Mouse (Mus musculus) urinary bladder, postnatal 14 days (tissue): ENCODE data around the gene Ptprn.
"Not testable (repeated sequence)": the region's sequence is repeated elsewhere in the genome, so short reads cannot be mapped to it uniquely, and the experiment has no call there.

ENCODE experiments used
- DNase-seq: peaks from one replicate; pipeline ENCODE4 v3.0.0; 2021; ENCODE audit warnings: low spot score

Gene Ptprn

DNA sequence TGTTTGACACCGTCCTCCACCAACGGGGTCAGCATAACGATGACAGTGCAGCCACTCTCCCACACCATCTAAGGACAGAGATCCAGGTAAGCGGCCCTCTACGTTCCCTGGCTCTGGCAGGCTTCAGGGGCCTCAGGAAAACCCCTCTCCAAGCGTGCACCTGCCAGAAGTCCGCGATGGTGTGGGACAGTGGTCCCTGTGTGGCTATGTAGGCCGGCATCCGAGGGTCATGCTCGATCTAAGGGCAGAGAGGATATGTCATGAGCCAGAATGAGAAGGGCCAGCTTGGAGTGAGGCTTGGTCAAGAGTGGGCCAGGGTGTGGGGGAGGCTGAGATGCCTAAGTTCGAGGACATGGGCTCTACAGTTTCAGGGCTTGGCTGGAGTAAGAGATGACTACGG is 12.0 kb downstream of the Ptprn start:
- no peak for DNase-seq

DNA sequence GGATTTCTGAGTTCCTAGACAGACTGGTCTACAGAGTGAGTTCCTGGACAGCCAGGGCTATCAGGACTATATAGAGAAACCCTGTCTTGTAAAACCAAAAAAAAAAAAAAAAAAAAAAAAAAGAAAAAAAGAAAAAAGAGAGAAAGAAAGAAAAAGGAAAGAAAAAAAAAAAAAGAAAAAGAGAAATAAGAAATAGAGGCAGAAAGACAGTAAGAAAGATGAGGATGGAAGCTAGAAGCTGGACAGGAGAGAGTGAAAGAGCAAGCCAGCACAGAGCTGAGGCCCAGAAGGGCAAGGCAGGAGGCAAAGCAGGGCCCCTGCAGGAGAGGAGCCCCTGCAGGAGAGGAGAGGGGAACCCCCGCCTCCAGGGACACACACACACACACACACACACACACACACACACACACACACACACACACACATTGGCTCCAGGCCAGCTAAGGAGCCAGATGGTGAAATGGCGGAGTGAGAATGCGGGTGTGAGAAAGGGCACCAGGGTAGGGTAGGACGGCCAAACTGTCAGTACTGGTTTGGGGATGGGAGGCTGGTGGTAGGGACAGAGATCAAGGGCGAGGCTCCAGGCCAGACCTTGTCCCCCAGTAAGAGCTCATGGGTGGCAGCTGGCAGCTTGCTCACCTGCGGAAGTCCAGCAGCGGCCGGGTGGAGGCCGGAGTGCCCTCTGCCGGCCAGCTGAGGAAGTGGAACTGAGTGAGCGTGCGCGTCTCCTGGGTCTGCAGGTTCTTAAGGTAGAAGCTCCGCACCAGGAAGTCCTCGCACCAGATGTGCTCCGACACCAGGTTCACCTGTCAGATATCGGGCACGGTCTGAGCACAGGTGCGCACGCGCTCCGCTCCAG is 13.0 kb downstream of the Ptprn start:
- DNase-seq: peak; percentile 82

DNA sequence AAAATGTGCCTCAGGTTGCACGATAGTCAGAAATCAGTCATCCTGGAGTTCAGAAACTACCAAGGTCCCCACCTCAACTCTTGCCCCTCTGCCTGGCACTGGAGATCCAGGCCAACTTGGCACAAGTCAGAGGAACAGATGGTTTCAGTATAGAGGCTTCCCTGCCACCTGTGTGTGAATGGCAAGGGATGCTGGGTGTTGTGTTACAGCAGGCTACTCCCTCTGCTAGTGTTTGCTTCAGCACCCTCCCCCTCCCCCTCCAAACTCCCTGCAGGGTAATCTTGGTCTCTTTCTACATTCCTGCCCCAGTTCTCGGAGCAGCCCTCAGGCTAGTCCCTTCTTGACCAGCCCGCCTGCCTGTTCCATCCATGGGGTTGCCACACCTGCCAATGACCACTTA is 13.8 kb downstream of the Ptprn start:
- DNase-seq: no peak

DNA sequence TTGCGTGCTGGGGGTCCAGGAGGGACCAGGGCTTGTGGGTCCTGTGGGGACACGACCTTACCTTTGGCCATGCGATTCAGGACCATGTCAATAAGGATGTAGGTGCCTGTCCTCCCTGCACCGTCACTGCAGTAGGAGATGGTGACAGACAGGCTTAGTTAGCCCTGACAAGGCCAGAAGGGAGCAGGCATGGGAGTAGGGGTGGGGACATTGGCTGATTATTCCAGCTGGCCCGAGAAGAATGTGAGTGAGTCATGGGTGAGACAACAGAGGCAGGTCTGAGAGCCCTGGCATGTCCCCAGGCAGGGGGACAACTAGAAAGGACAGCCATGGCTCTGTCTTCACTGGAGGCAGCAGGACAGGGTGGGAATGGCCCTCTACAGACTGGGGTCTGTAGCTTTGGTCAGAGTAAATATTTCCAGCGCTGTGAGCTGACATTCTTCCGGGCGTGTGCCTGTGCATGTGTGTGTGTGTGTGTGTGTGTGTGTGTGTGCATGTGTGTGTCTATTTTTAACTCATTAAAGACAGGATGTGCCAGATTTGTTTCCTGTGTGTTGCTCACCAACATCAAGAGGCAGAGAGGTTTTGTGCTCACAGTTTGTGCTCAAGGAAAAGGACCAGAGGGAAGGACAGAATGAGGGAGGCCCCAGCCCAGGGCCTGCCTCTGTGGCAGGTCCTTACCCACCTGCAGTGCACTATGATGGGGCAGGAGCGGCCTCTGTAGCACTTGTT is 16.1 kb downstream of the Ptprn start:
- DNase-seq: peak; percentile 71

DNA sequence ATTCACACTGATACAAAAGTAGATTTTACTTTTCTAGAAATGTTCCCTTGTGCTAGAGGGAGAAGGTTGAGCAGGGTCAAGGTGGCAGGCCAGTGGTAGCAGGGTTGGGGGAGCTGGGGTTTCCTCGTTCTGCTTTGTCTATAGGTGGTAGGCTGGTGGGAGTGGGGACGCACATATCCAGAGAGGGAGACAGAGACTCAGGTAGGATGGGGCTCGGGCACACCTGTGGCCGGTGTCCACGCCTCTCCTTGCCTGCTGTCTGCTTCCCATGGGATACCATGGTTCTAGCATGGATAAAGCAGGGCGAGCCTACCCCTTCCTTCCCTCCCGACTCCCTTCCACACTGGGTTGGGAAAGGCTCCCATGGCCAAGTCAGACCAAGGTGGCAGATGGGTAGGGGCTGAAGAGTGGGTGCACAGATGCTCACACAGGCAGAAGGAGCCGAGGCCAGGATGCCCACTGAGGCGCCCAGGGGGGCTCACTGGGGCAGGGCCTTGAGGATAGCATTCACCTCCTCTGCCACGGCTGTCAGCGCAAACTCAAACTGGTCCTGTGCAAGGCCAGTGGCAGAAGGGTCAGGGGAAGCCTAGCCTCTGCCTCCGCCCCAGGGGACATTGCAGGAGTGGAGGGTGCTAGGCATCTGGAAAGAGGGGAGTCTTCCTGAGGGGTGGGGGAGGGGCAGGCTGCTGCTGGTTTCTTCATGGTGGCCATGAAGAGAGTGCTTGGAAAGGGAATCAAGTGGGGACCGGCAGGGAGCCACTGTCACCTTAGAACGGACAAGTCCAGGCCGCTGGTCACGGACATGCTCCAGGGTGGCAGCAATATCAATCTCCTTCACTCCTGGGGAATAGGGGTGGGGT is 17.0 kb downstream of the Ptprn start:
- DNase-seq: no peak

DNA sequence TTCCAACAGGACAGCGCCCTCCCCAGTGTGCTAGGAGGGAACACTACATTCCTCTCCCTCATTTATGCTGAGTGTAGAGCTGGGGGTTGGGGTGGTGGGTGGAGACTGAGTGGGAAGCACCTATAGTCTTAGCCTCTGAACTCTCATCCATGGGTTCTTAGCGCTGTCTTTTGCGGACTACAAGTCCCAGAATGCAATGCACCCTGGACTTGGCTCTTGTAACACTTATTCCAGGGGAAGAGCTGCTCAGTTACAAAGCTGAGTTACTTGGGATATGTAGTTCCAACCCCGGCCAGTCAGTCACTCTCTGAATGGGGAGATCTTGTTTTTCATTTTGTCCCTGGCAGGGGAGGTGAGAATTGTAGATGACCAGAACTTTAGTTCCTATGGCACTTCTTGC is 19.5 kb downstream of the Ptprn start:
- DNase-seq: no peak

DNA sequence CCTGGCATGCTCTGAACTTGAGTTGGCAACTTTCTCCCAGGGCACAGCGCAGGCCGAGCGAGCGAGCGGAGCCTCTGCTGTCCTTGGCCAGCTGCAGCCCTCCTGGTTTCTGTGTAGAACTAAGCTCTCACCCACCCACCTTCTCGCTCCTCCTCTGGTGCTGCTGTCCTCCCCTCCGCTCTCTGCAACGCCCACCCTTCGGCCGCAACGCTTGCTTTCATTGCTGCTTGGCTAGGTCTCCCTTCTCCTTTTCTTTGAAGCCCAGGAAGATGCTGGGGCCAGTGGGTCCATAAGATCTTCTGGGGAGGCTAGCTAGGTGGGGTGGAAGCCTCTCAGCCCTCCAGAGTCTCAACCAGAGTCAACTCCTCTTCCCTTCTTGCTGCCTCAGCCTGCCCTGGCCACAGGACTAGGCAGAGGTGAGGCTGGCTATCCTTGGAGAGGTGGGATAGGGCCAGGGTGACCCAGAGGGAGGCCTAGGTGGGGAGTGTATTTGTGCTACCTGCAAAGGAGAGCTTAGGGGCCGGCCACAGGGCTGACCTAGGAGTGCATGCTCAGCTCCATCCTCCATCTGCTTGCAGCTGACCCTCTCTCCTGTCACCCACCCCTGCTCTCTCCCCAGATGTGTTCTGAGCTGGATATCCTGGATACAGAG is 20.0 kb downstream of the Ptprn start:
- DNase-seq: no peak

DNA sequence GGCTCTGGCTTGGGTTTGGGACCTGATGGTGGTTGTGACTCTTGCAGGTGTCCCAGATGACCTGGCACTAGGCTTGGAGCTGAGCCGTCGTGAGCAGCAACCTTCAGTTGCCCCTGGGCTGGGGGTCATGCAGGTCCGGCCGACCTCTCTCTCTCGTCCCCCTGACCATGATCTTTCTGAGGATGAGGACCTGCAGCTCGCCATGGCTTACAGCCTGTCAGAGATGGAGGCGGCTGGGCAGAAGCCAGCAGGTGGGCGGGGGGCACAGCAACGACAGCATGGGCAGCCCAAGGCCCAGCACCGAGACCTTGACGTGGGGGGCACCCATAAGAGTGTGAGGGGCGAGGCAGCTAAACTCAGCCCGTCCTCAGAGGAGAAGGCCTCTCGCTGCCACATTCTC is 20.9 kb downstream of the Ptprn start:
- no peak for DNase-seq

DNA sequence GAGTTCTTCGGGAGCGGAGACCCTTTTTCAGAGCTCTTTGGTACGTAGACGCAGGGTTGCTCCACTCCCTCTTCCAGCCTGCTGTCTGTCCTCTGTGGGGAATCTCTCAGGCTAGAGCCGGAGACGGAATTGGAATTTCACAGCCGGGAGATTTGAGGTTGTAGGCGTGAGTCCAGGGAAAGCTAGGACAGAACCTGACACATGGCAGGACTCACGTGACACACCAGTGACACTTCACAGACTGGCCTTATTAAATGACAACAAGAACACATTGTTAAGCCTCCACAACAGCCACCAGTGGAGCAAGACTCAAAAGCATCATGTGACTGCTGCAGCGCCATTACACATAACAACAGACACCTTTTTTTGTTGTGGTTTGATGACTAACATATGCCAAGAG is 24.7 kb downstream of the Ptprn start:
- no peak for DNase-seq

DNA sequence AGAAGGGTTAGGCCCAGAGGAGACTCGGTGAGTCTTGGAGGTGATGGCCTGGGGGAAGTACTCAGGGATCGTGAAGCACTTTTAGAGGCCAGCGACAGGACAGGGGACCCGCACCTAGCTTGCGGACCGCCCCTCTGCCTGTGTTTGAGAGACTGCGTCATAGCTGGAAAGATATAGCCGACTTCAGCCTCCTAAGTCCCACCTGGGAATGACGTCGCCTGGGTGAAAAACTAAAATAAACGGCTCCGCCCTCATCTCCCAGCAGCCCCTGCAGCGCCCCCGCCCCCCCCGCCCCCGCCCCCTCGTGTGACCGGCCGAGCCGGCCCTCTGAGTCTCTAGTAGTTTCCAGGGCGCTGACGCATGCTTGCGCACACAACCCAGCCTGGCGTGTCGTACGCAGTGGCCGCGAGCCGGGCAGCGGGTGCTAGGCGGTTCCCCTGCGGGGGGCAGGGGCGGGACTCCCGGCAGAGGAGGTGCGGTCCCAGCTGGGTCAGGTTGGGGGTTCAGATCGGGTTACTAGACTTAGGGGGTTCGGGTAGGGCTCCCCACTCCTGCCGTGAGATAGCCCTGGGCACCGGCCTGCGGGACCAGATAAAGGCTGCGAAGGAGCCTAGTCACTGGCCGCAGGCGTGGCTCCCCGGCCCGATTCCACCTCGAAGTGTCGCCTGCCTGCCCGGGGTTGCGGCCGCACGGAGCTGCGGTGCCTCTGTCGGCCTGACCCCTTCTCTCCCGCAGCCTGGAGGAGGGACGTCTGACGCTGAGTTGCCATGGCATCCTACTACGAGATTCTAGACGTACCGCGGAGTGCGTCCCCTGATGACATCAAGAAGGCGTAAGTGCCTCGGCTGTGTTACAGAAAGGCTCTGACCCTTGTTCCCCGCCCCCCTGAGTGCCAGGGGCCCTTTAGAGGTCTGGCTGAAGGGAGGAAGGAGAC is 27.9 kb downstream of the Ptprn start, which contains the start of gene Dnajb2:
Gene Dnajb2 (plus strand): TSS at position 290 of the 934 bp plus-strand sequence.
- DNase-seq: peak; percentile 90

DNA sequence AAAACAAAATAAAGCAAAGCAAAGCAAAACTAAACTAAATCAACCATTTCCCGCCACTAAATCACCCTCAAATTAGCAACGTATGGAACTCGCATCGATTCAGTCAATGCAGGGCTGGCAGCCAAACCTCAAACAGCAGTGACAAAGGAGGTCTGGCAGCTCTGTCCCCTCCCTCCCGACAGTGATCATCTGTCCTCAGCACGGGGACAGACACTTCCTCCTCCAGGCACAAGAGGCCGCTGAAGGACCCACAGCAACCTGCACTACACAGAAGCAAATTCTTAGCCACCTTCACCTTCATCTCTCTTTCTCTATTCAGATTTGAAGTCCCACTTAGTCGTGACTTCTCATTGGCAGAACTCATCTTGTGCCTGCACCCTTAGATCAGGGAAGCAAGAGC is 29.7 kb downstream of the Ptprn start:
- no peak for DNase-seq

DNA sequence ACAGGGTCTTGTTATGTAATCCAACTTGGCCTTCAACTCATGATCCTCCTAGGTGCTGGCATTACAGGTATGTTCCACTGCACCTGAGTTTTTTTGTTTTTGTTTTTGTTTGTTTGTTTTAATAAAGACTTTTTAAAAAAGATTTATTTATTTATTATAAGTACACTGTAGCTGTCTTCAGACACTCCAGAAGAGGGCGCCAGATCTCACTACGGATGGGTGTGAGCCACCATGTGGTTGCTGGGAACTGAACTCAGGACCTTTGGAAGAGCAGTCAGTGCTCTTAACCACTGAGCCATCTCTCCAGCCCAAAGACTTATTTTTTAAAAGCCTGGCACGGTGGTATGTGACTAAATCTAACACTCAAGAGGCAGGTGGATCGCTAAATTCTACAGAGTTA is 31.8 kb downstream of the Ptprn start:
- DNase-seq: not testable (repeated sequence)

DNA sequence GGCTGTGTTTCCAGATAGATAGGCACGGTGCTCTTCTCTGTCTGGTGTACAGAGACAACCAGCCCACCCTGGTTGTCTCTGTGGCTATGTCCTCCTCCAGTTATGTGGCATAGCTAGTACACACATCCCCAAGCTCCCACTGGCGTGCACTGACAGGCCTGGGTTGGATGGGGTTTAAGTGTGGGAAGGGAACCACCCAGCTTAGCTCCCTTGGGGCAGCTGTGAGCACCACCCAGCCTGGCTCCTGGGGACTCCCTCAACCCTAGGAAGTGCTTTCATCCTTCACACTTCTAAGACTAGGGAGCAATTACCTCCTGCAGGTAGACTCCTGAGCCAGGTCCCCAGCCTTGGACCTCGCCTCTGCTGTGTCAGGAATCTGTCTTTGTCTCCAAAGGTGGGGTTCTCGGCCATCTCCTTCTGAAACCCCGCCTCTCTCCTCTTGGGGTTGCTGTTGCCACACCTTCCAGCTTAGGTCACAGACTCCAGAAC is 32.6 kb downstream of the Ptprn start, which contains the start of gene A630095N17Rik:
Gene A630095N17Rik (minus strand): TSS at position 439 of the 489 bp plus-strand sequence.
- no peak for DNase-seq

DNA sequence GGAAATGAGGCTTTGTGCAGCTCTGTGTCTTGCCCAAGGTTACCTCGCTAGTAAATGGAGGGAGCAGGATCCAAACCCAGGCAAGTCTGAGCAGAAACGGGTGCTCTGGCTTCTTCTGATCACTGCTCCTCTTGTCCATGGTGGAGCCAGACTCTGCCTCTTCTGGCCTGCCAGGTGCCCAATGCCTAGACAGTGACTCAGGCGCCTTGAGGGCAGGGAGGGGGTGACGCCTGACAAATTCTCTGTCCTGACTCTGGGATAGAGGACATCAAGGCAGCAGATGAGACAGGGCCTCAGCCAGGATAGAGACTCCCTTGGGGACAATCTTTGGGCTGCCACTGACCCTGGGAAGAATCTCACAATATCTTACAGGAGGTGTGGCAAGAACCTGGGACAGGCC is 33.1 kb downstream of the Ptprn start:
- no peak for DNase-seq

DNA sequence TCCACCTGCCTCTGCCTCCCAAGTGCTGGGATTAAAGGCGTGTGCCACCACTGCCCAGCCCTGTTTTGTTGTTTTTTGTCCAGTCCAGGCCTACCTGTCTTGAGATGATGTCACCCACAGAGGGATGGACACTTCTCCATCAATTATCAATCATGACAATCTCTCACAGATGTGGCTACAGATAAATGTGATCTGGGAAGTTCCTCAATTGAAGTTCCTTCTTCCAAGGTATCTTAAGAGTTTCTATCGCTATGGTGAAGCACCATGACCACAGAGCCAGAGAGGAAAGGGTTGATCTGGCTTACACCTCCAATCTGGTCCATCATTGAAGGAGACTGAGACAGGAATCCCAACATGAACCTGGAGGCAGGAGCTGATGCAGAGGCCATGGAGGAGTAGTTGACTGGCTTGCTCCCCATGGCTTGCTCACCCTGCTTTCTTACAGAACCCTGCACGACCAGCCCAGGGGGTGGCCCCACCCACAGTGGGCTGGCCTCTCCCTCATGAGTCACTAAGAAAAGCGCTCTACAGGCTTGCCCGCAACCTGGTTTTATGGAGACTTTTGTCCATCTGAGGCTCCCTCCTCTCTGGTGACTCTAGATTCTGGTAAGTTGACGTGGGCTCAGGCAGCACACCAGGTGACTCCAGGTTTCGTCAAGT is 33.8 kb downstream of the Ptprn start:
- peak; percentile 51 for DNase-seq

DNA sequence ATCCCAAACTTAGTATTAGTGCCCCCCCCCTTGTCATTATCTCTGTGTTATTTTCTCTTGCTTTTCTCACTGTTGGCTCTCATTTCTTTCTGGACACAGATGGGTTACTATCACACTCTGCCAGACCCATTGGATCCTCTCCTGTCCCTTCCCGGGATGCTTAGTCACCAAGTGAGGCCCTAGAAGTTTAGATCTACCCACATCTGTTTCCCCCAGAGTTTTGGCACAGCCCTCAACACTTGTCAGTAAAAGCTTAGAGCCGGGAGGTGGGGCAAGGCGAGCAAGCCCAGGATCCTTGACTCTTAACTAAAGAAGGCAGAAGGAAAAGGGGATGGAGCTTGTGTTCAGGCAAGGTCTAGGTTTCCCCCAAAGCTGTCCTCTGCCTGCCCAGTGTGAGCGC is 35.1 kb downstream of the Ptprn start:
- no peak for DNase-seq

DNA sequence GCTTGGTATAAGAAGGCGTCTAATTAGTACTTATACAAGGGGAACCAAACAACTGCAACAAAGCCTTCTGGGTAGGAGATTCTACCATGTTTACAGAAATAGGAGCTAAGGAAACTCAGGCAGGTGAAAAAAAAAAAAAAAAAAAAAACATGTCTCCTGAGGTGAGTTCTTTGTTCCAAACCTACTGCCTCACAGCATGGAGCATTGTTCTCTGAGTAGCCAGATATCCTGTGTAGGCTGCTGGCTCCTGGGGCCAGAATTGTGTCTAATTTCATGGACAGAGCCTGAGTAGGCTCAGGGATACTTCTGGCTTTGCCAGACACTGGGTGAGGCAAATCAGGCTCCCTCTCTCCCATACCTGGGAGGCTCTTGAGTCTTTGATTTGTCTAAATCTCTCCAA is 36.6 kb downstream of the Ptprn start:
- DNase-seq: no peak

DNA sequence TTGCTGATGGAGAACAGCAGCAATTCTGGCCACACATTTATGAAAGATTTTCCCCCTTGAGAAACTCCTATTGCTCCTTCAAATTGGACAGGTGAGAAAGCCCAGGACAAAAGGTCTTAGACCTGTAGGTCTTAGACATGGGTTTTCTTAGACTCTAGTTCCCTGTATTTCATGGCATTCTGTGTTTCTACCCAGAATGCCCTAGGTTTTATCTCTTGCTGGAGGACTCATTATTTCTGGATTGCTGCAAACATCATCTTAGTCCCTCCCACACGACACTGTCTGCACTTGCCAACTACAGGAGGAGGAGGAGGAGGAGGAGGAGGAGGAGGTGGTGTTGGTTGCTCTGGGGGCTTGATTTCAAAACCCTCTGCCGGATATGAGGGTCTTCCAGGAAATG is 38.2 kb downstream of the Ptprn start:
- no peak for DNase-seq

DNA sequence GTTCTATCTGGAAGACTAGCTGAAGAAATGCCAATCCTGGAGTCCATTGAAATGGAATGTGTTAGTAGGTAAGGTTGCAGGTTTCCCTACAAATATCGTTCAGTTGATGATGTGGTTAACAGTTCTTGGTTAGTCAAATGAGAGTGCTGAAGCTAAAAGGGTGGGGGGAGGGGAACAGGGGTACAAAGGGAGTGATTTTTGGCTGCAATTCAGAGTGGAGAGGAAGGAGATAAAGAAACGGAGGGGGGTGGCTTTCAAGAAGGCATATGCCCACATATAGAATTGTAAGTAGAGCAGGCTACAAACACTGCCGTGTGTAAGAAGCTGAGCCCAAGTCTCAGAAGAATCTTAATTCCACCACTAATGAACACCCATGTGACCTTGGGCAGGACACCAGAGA is 38.8 kb downstream of the Ptprn start:
- no peak for DNase-seq

DNA sequence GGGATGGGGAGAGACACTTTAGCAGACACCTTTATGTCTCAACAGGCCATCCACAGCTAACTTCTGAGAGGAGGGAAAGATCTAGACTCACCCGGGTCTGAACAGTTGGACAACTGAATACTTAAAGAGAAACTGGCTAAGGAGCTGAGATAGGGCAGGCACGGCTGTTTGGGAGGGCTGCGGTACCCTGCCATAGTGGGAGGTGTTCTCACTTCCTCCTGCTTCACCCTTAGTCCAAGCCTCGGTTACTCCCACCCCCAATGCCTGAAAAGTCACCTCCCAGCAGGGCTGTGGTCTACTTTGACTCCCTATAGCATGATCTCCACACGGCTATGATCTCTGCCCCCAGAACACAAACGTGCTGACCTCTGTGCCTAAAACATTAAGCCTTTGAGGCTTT is 40.8 kb downstream of the Ptprn start:
- DNase-seq: no peak
